Mouse (Mus musculus) lung, adult 2 months (tissue): ENCODE results near the gene 1700001C02Rik.

ENCODE experiments used
- CTCF ChIP-seq: fragments of 200-500 bp; IDR thresholded peaks from 2 replicates; pipeline ENCODE4 v1.5.1; 2011; ENCODE audit warnings: mild to moderate bottlenecking, low read length, control low read depth; ENCODE audit not compliant: insufficient read depth
- POLR2A ChIP-seq: fragments of 200-500 bp; IDR thresholded peaks from 2 replicates; pipeline ENCODE4 v1.6.1; 2011; ENCODE audit warnings: low read depth, mild to moderate bottlenecking, control low read depth, low read length, borderline replicate concordance; ENCODE audit errors: extremely low read depth

- TF ChIP-seq POLR2A (no peak), CTCF (no peak)
These were observed 56.6 kb downstream of the 1700001C02Rik start for GRCm38 (mm10) chr5:30522406-30522805.
